8 mouse cellular contexts compared by ENCODE assay signal in the genomic region with DNA sequence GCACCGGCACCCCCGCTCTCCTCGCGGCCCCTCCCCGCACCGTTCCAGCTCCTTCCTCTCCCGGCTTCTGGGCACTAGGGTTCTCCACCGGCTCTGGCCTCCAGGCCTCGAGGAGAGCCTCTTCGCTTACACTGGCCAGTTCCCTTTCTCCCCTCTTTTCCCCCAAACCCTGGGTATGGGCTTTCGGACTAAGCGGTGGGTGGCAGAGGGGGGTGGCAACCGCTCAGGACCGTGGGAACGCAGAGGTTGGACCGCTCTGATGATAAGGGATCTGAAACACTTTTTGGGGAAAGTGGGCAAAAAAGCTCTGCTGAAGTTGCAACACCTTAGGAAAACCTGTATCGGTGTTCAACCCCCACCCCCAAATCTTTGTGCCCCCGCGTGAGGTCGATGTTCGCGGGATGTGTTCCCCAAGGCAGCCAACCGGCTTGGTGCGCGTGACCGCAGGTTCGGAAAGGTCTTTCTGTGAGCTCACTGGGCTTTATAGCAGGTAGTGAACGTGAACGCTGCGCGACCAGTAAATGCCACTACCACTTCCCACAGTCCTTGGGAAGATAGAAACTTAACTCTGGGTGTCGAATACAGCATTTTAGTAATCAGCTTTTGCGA. TPM values are rescaled to one million over a fixed set of nuclear protein-coding genes. Genes with fewer than 3 reads are reported as not detected.
A peak's percentile ranks its signal among the peaks of the same experiment; 100 is the strongest.
DNase-seq lines count a peak whose midpoint lies in the region; ATAC-seq and TF ChIP-seq lines count a peak whose summit lies in the region.

No protein-coding gene starts in this region.

- peak overlapping the region; percentile 66 for H3K4me3 ChIP-seq in ES-Bruce4 (ENCODE audit: low read depth, low read length)
- H3K4me3 ChIP-seq in heart, embryonic 11.5 days (ENCODE audit: low read depth, low read length): peak overlapping the region; percentile 77
- peak overlapping the region; percentile 62 for H3K4me3 ChIP-seq in liver, embryonic 13.5 days (replicated peaks)

- peaks cover 4% of the 10 kb centered on the region; the same call in 1 of the 2 replicates for H3K27me3 ChIP-seq in ES-Bruce4 (ENCODE audit: control insufficient read depth, insufficient read depth, low read length, poor library complexity, severe bottlenecking)
- H3K27me3 ChIP-seq in heart, embryonic 11.5 days (ENCODE audit: control insufficient read depth, insufficient read depth, low read length): peaks cover 8% of the 10 kb centered on the region; the same call in 1 of the 2 replicates
- peaks cover 49% of the 10 kb centered on the region for H3K27me3 ChIP-seq in liver, embryonic 13.5 days

- peak overlapping the region; percentile 92 for H3K4me2 ChIP-seq in heart, embryonic 11.5 days
- H3K4me2 ChIP-seq in liver, embryonic 13.5 days: peak overlapping the region; percentile 74

- no peaks in the 10 kb centered on the region for H3K9me3 ChIP-seq in ES-Bruce4 (replicated peaks; ENCODE audit: control insufficient read depth, insufficient read depth, low read length, poor library complexity, severe bottlenecking)
- no peaks in the 10 kb centered on the region for H3K9me3 ChIP-seq in heart, embryonic 11.5 days (replicated peaks; ENCODE audit: control insufficient read depth, low read length)
- H3K9me3 ChIP-seq in liver, embryonic 13.5 days (replicated peaks): no peaks in the 10 kb centered on the region

- WGBS in heart, embryonic 11.5 days (ENCODE audit: insufficient replicate concordance): under 1% methylated on average over 33 of the region's 33 CpGs
- WGBS in liver, embryonic 13.5 days (ENCODE audit: insufficient replicate concordance): under 1% methylated on average over 33 of the region's 33 CpGs

- no peak for TF ChIP-seq EP300 in ES-Bruce4 (IDR thresholded peaks at IDR 0.05; ENCODE audit: insufficient read depth, low read depth, low read length)

- no peak for TF ChIP-seq POLR2A in ES-Bruce4 (IDR thresholded peaks at IDR 0.05; ENCODE audit: insufficient read depth, low read length)

- no peak for TF ChIP-seq CTCF in ES-Bruce4 (IDR thresholded peaks at IDR 0.05; ENCODE audit: low read depth, low read length)

- no peak for ATAC-seq in heart, embryonic 11.5 days (replicated peaks; ENCODE audit: insufficient number of reproducible peaks, low FRiP score, low TSS enrichment)
- ATAC-seq in liver, embryonic 13.5 days (ENCODE audit: low read depth): no peak

- H3K9ac ChIP-seq in ES-Bruce4 (ENCODE audit: low read depth, poor library complexity, severe bottlenecking): peak overlapping the region; percentile 82
- peak overlapping the region; percentile 80 for H3K9ac ChIP-seq in heart, embryonic 11.5 days (ENCODE audit: low read depth, low read length)
- peak overlapping the region; percentile 57 for H3K9ac ChIP-seq in liver, embryonic 13.5 days

- H3K27ac ChIP-seq in ES-Bruce4 (ENCODE audit: insufficient read depth, low read length): no peak overlapping the region
- H3K27ac ChIP-seq in heart, embryonic 11.5 days (ENCODE audit: low read depth, low read length): no peak overlapping the region
- no peak overlapping the region for H3K27ac ChIP-seq in liver, embryonic 13.5 days

- no peaks in the 10 kb centered on the region for H3K36me3 ChIP-seq in ES-Bruce4 (ENCODE audit: control insufficient read depth, insufficient read depth, low read length, poor library complexity, severe bottlenecking)
- no peaks in the 10 kb centered on the region for H3K36me3 ChIP-seq in heart, embryonic 11.5 days (ENCODE audit: control insufficient read depth, insufficient read depth, low read length)
- H3K36me3 ChIP-seq in liver, embryonic 13.5 days: no peaks in the 10 kb centered on the region

- H3K4me1 ChIP-seq in ES-Bruce4 (ENCODE audit: control insufficient read depth, insufficient read depth, low read length): peaks cover 3% of the 10 kb centered on the region
- peaks cover 7% of the 10 kb centered on the region; the same call in 1 of the 2 replicates for H3K4me1 ChIP-seq in heart, embryonic 11.5 days (ENCODE audit: control insufficient read depth, insufficient read depth, low read length)
- H3K4me1 ChIP-seq in liver, embryonic 13.5 days (replicated peaks): peaks cover 11% of the 10 kb centered on the region

- peak; percentile 40 for DNase-seq in 416B (ENCODE audit: low read depth)
- DNase-seq in cerebellum, postnatal 25 days: peak; percentile 63 to 72
- DNase-seq in kidney, adult 9 months: peak; percentile 55
- DNase-seq in liver, embryonic 13.5 days: no peak
- peak; percentile 68 for DNase-seq in naive thymus-derived CD4-positive, alpha-beta T cell, adult 2 months (ENCODE audit: low read depth)
- no peak for DNase-seq in c-Kit-positive CD71-positive TER-119-positive erythroid progenitor cells, embryonic 14.5 days (ENCODE audit: low spot score)

RNA-seq across cellular contexts. Expression of gene Ppm1h, which starts 1.0 kb away (rescaled TPM):
- 7.1 and 8.7 TPM in 2 replicates for polyA plus RNA-seq in ES-Bruce4 (2011; ENCODE audit: insufficient read depth, insufficient read length, low read depth, missing spikeins)
- polyA plus RNA-seq in heart, embryonic 11.5 days (2014; fragmentation: Nextera tagmentation; extraction: Ambion mirVana): 3.2 and 3.9 TPM in 2 replicates
- polyA plus RNA-seq in liver, embryonic 13.5 days (2015; fragmentation: Nextera tagmentation; extraction: Ambion mirVana): 1.5 and 1.8 TPM in 2 replicates

Comparison
In these comparisons a context has a peak if more than half of its experiments do, and no peak if none do; other contexts are left out.
1. DNase-seq: peak in 416B (single experiment), cerebellum, postnatal 25 days (2 of 2), kidney, adult 9 months (single experiment) and naive thymus-derived CD4-positive, alpha-beta T cell, adult 2 months (single experiment); none in liver, embryonic 13.5 days (single experiment) and c-Kit-positive CD71-positive TER-119-positive erythroid progenitor cells, embryonic 14.5 days (single experiment).
2. Peak in every context shown above with its lines, with median percentiles within 50 percentile points of each other: H3K4me3 ChIP-seq and H3K9ac ChIP-seq.